Mouse (Mus musculus): ENCODE measurements around the gene Wnt3a. TPM values are rescaled to one million over a fixed set of nuclear protein-coding genes. Genes with fewer than 3 reads are reported as not detected.

Wnt3a gene
- polyA plus RNA-seq (2012; rRNA removed), result 0.04 TPM in 1 of 2 replicates, not detected in the other

GRCm38 (mm10) chr11:59290702-59291303 is at the start of gene Wnt3a:
Gene Wnt3a, minus strand, starts transcription at chr11:59290752.
- no peak for DNase-seq (ENCODE audit: extremely low spot score in 1 of 2, low spot score in 1 of 2)

DNA sequence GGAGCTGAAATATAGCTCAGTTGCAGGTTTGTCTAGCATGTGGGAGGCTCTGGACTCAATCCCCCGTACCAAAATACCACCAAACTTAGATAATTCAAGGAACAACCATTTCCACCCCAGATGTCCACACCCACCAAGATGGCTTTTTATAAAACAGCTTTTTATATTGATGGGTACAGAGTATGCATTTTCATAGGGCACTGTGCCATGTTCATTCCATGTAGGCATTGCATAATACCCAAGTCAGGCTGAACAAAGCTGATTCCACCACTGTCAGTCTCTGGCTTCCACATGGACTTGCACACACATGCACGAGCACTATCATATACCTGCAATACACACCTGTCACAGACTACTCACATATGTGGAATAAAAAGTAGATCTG is 48.2 kb upstream of the Wnt3a start:
- DNase-seq (ENCODE audit: extremely low spot score in 1 of 2, low spot score in 1 of 2), result peak; percentile 87

- DNase-seq (ENCODE audit: extremely low spot score in 1 of 2, low spot score in 1 of 2), result peak; percentile 46 to 56
Measured at GRCm38 (mm10) chr11:59337955-59338735, 47.6 kb upstream of the Wnt3a start.

DNA sequence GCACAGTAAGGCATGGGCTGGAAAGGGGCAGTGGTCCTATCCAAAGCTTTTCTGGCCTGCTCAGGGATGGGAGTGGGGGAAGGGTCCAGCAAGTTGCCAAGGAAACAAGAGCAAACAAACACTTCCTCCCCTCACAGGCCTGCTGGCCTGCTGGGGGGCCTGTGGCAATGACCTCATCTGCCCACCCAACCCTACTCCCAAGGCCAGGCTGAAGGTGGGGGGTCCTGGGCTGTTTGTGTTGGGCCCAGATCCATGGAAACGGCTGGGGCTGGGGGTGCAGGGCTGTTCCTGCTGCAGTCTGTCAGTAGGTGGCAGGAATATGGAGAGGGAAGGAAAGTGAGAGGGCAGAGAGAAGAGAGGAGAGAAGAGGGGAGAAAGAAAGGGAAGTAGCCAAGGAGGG is 45.8 kb upstream of the Wnt3a start:
- no peak for DNase-seq (ENCODE audit: extremely low spot score in 1 of 2, low spot score in 1 of 2)

GRCm38 (mm10) chr11:59335942-59336341 is 45.4 kb upstream of the Wnt3a start:
- no peak for DNase-seq (ENCODE audit: extremely low spot score in 1 of 2, low spot score in 1 of 2)

DNA sequence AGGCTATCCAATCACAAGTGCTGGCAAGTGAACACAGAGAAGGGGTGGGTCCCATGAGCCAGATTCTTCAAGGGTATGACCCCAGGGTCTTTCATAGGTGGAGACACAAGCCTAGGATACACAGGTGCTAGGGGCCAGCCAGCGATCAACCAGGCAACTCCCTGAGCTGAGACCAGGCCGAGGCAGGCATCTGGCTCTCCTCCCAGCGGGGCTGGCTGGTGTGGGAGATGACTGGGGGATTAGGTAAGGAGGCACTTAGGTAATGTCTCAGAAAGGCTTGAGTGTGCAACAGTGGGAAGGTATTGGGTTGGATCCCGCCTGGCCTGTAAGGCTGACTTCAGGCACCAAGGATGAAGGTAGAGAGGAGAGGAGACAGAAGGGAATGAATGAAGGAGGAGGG is 44.6 kb upstream of the Wnt3a start:
- DNase-seq (ENCODE audit: extremely low spot score in 1 of 2, low spot score in 1 of 2), result no peak

- DNase-seq (ENCODE audit: extremely low spot score in 1 of 2, low spot score in 1 of 2), result no peak
Measured at GRCm38 (mm10) chr11:59332938-59333337, 42.4 kb upstream of the Wnt3a start.

DNA sequence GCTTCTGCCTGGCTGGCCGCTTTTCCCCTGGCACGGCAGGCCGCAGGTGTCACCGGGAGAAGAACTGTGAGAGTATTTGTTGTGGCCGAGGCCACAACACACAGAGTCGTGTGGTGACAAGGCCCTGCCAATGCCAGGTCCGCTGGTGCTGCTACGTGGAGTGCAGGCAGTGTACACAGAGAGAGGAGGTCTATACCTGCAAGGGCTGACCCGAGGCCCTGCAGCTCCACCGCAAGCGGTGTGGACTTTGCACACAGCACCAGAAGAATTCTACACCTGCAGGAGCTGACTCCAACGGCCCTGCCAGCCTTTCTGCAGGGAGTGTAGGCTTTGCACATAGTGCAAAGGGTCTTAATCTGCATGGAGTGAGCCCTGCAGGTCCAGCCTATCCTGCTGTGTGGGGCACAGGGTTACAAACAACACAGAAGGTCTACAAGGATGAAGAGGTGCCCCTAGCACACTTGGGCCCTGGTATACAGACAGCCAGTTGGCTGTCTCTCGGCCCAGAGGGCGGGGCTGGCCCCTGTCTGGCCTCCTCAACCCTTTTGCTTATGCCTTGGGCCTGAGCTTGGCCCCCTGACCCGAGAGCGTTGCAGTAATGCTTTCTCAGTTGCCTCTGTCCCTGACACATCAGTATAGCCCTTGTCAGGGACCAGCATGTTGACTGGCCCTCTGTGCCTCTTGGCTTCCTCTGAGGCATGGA is 40.8 kb upstream of the Wnt3a start:
- no peak for DNase-seq (ENCODE audit: extremely low spot score in 1 of 2, low spot score in 1 of 2)

GRCm38 (mm10) chr11:59330560-59330959 is 40.0 kb upstream of the Wnt3a start:
- peak; percentile 33 to 70 for DNase-seq (ENCODE audit: extremely low spot score in 1 of 2, low spot score in 1 of 2)

DNA sequence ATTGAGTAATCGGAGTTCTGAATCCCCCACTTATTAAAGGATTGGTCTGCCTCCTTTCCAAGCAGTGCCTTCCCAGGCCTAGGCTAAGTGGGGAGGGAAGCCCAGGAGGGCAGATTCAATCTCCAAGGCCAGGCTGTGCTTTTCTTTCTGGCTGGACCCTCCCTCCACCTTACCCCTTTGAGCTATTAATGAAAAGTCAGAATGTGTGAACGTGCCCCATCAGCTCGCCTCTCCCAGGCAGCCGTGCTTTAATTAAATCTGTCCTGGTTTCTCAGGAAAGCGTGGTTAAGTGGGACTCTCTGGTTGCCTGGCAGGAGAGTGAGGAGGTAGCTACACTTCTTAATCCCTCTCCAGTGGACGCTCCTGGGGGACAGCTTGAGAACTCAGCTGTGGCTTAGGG is 39.1 kb upstream of the Wnt3a start:
- DNase-seq (ENCODE audit: extremely low spot score in 1 of 2, low spot score in 1 of 2), result no peak

DNA sequence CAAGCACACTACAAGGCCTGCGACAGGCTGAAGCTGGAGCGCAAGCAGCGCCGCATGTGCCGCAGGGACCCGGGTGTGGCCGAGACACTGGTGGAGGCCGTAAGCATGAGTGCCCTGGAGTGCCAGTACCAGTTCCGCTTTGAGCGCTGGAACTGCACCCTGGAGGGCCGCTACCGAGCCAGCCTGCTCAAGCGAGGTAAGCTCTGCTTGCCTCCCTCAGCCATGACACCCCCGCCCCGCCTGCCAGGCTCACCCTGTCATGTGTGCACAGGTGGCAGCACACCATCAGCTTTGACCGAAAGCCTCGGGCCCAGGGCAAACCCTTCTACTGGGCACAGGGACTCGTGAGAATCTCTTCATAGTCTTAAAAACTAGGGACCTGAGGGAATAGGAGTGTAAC is 37.1 kb upstream of the Wnt3a start:
- no peak for DNase-seq (ENCODE audit: extremely low spot score in 1 of 2, low spot score in 1 of 2)

DNA sequence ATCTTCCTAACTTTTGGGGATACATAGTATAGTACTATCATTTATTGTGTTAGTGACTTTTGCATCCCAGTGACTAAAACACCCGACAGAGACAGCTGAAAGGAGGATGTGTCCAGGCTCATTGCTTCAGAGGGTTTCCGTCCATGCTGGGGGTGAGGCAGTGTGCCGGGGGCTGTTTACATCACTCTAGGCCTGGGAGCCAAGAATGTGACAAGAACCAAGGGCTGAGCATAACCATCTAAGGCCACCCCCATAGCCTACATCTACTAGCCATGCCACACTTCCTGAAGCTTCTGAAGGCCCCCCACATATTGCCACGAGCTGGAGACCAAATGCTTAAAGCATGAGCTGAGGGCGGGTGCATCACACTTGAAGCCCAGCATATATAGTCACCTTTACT is 34.2 kb upstream of the Wnt3a start:
- DNase-seq (ENCODE audit: extremely low spot score in 1 of 2, low spot score in 1 of 2), result no peak

- no peak for DNase-seq (ENCODE audit: extremely low spot score in 1 of 2, low spot score in 1 of 2)
Measured at GRCm38 (mm10) chr11:59322988-59323387, 32.4 kb upstream of the Wnt3a start.

GRCm38 (mm10) chr11:59316517-59316916 is 26.0 kb upstream of the Wnt3a start:
- no peak for DNase-seq (ENCODE audit: extremely low spot score in 1 of 2, low spot score in 1 of 2)

DNA sequence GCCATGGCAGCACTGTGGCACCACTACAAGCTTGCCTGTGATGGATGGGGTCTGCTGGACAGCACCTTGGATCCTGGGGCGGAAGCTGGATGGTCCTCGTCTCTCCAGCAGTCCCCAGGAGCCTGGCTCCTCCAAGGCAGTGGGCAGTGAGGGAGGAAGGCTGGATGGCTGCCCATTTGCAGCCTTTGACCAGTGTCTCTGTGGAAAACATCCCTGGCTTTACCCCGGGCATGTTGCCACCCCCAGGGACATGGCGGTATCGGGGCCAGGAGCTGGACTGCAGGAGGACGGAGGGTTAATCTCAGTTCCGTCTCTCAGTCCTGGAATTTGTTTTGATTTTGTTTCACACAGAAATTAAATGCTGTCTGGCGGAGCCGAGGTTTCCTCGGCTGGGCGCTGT is 23.4 kb upstream of the Wnt3a start:
- no peak for DNase-seq (ENCODE audit: extremely low spot score in 1 of 2, low spot score in 1 of 2)

GRCm38 (mm10) chr11:59313029-59313811 is 22.7 kb upstream of the Wnt3a start:
- DNase-seq (ENCODE audit: extremely low spot score in 1 of 2, low spot score in 1 of 2), result no peak

GRCm38 (mm10) chr11:59312501-59312900 is 21.9 kb upstream of the Wnt3a start:
- DNase-seq (ENCODE audit: extremely low spot score in 1 of 2, low spot score in 1 of 2), result no peak

DNA sequence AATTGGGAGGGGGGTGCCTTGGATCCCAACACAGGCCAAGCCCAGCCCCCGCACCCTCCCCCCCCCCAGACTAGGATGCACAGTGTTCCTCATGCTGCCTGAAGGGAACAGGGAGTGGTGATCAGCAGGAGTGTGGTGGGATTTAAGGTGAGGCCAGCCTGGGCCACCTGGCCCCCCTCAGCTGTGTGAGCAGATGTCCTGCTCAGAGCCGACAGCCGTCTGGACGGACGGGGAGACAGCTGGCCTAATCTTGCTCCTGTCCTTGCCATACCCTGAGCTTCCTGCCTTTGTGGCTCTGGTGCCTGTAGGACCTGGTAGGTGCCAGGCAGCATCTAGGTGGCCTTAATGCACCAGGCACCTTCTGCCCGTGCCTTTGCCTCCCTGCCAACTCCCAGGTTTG is 21.5 kb upstream of the Wnt3a start:
- no peak for DNase-seq (ENCODE audit: extremely low spot score in 1 of 2, low spot score in 1 of 2)

DNA sequence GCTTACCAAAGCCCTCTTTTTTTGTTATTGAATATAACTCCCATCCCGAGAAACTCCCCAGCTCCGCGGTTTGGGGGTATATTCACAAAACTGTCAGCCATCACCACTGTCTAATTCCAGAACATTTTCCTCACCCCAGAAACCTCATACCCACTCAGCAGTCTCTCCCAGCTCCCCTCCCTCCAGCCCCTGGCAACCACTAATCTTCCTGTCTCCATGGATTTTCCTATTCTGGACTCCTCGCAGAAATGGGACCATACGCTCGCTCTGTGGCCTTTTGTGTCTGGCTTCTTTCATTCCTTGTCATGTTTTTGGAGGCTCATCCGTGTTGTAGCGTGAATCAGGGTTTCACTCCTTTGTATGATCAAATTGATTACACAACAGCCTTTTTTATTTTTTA is 19.4 kb upstream of the Wnt3a start:
- no peak for DNase-seq (ENCODE audit: extremely low spot score in 1 of 2, low spot score in 1 of 2)

GRCm38 (mm10) chr11:59309106-59309805 is 18.7 kb upstream of the Wnt3a start:
- no peak for DNase-seq (ENCODE audit: extremely low spot score in 1 of 2, low spot score in 1 of 2)

Measured in frontal cortex, adult 2 months (tissue).